In genomic region chr7:110613381-110614132, GRCm38 (mm10) we compare ENCODE assay signal across 1 mouse cellular context.
TF ChIP-seq lines count a peak whose summit lies in the region.

No protein-coding gene starts in this region.

TF ChIP-seq in CH12.LX, 34 proteins besides CTCF, POLR2A, EP300 and RAD21 (continued from another document):
- no peak for TF ChIP-seq POLR2AphosphoS2 (IDR thresholded peaks at IDR 0.05; ENCODE audit: low read depth, low read length)
